ENCODE assay signal across 14 mouse cellular contexts in the genomic region with DNA sequence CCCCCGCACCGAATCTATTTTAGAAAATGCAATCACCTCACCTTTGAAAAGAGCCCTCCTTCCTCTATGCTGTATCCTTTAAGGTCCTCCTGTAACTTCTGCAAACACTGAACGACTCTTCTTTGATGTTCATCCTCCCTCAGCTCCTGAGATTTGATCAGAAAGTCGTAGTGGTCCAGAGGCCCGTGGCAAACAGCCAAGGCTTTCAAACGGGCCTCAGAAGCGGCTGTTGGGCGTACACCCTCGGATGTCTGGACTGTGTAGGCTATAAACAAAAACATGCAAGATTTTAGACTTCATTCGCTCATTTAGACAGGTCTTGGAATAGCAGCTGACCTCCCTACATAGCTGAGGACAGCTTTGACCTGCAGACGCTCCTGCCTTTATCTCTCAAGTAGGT.
"Had no signal": no experiment of that assay in that cellular context is flagged by ENCODE, and none has a peak within 500 bp of the region (broad histone marks: within the 10 kb centered on the region; RNA-seq: fewer than 3 reads in every experiment).

No protein-coding gene starts in this region.

- H3K9me3 ChIP-seq: kidney, embryonic 15.5 days; liver, embryonic 13.5 days had no signal

- H3K27me3 ChIP-seq: kidney, embryonic 15.5 days; liver, embryonic 13.5 days had no signal

- H3K27ac ChIP-seq: kidney, embryonic 15.5 days; left cerebral cortex, adult 2 months; liver, embryonic 13.5 days; stomach, postnatal 0 days had no signal

- H3K9ac ChIP-seq: kidney, embryonic 15.5 days; liver, embryonic 13.5 days had no signal

- H3K4me3 ChIP-seq: kidney, embryonic 15.5 days; left cerebral cortex, adult 2 months; liver, embryonic 13.5 days had no signal

- H3K4me2 ChIP-seq: kidney, embryonic 15.5 days; liver, embryonic 13.5 days; midbrain, embryonic 11.5 days had no signal

- H3K4me1 ChIP-seq: liver, embryonic 13.5 days had no signal

- DNase-seq: kidney, adult 11 months; kidney, adult 8-10 months; kidney, postnatal 10 days; kidney, postnatal 36 days; layer of hippocampus, postnatal 36 days; liver, embryonic 13.5 days; midbrain, embryonic 14.5 days; thymus, adult 2 months; thymus, postnatal 14 days; thymus, postnatal 4 days had no signal
